Mouse (Mus musculus) hindbrain, embryonic 15.5 days (tissue): ENCODE measurements at regions not wholly inside any gene's neighbourhood (a gene's known extent, or its start where the extent isn't known, plus 50 kb on each side); places are given as distances from the start of the nearest gene placed in this dataset.

Experiments used
- ATAC-seq: fragments of 200-750 bp; cut with Nextera tagmentation; 2 replicates; pipeline ENCODE4 v1.8.0; 2017; ENCODE audit warnings: low read depth, moderate number of reproducible peaks, moderate TSS enrichment; ENCODE audit not compliant: low FRiP score
- H3K27ac ChIP-seq: fragments of 300-500 bp; sonication (generic); replicated peaks from 2 replicates; pipeline ENCODE4 v1.5.1; 2015; ENCODE audit warnings: mild to moderate bottlenecking, inconsistent platforms
- H3K27me3 ChIP-seq: fragments of 300-500 bp; sonication (generic); 2 replicates; pipeline ENCODE4 v1.6.1; 2015; ENCODE audit warnings: control low read depth, inconsistent platforms
- H3K36me3 ChIP-seq: fragments of 300-500 bp; sonication (generic); 2 replicates; pipeline ENCODE4 v1.6.1; 2015; ENCODE audit warnings: control low read depth, inconsistent platforms
- H3K4me1 ChIP-seq: fragments of 300-500 bp; sonication (generic); replicated peaks from 2 replicates; pipeline ENCODE4 v1.6.1; 2015; ENCODE audit warnings: control low read depth, inconsistent platforms
- H3K4me2 ChIP-seq: fragments of 300-500 bp; sonication (generic); 2 replicates; pipeline ENCODE4 v1.6.1; 2015; ENCODE audit warnings: moderate library complexity, mild to moderate bottlenecking, inconsistent platforms
- H3K4me3 ChIP-seq: fragments of 300-500 bp; sonication (generic); 2 replicates; pipeline ENCODE4 v1.5.1; 2015; ENCODE audit warnings: mild to moderate bottlenecking, inconsistent platforms
- H3K9ac ChIP-seq: fragments of 300-500 bp; sonication (generic); 2 replicates; pipeline ENCODE4 v1.6.1; 2015; ENCODE audit warnings: inconsistent platforms
- H3K9me3 ChIP-seq: fragments of 300-500 bp; sonication (generic); 2 replicates; pipeline ENCODE4 v1.6.1; 2016; ENCODE audit warnings: control low read depth, inconsistent platforms
- WGBS: fragments of 180-500 bp; shearing (Covaris S2); methylation state at CpG from one replicate; pipeline ENCODE4 v1.1.7; 2015; 5-methylcytosine and 5-hydroxymethylcytosine counted together

DNA sequence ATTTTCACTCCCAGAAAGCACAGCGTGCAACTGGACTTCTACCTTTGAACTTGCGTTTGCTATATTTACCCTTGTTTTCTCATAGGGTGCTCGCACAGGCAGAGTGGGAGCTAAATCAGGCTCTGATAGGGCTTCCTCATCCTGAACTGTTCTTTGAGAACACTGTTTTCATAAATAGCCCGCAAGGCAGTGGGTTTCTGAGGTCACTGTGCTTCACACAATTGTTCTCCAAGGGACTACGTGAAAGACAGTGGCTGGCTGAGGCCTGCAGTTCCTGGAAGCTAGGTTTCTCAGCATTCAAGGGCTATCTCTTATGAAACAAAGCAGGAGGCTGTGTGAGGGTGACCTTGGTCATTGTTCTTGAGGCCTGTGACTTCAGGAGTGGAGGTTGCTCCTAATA lies 301.7 kb downstream of the Plk2 start:
- H3K4me3 ChIP-seq: no peak overlapping the region
- H3K9ac ChIP-seq: no peak overlapping the region
- 74% methylated on average over 5 of the region's 5 CpGs for WGBS
- no peaks in the 10 kb centered on the region for H3K27me3 ChIP-seq
- ATAC-seq: no peak
- no peak overlapping the region for H3K4me2 ChIP-seq
- H3K36me3 ChIP-seq: no peaks in the 10 kb centered on the region
- no peak overlapping the region for H3K27ac ChIP-seq
- H3K9me3 ChIP-seq: no peaks in the 10 kb centered on the region
- H3K4me1 ChIP-seq: no peaks in the 10 kb centered on the region

GRCm38 (mm10) chr13:110704261-110704660 lies 309.4 kb downstream of the Plk2 start:
- ATAC-seq: no peak
- Histone ChIP-seq H3K4me1 (no peaks in the 10 kb centered on the region), H3K27me3 (no peaks in the 10 kb centered on the region), H3K9me3 (no peaks in the 10 kb centered on the region), H3K4me3 (no peak overlapping the region), H3K9ac (no peak overlapping the region), H3K27ac (no peak overlapping the region), H3K4me2 (no peak overlapping the region), H3K36me3 (no peaks in the 10 kb centered on the region)
- WGBS: 55% methylated on average over 2 of the region's 2 CpGs

DNA sequence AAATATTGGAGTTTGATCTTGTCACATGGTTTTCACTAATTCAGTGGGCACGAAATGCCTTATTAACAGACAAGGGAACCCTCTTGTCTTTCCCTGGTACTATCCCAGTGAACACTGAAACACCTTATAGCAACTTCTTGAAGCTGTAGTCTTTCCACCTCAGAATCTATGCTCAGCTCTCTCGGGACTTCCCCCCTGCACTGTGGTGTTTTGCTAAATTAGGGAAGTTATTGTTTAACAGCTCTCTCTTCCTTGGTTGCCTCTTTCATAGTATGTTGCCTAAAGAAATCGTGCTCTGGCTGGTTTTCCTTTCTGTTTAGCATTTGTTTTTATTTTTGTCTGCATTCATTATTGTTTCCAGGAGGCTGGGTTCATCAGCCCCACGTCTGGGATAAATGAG lies 316.0 kb downstream of the Plk2 start:
- H3K9ac ChIP-seq: no peak overlapping the region
- 60% methylated on average over 4 of the region's 4 CpGs for whole genome bisulfite sequencing
- no peak for ATAC-seq

DNA sequence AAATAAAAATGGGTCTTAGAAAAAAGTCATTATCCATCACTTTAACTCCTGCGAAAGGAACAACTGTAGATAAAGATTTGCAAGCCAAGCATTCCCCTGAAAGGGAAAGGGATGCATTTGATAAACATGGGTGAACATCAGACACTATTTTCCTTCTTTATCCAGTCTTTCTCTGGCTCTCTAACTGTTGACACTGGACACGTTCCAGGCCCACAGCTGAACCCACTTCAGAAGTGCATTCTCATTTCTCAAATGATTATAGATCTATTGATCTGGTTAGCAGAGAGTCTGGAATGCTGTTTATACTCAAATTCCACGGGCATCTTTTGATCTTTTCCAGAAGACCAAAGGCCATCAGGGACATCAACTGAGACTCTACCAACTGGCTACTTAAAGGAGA lies 317.7 kb downstream of the Plk2 start:
- 69% methylated on average over 3 of the region's 3 CpGs for WGBS
- Histone ChIP-seq H3K4me1 (no peaks in the 10 kb centered on the region), H3K36me3 (no peaks in the 10 kb centered on the region), H3K9me3 (no peaks in the 10 kb centered on the region), H3K9ac (no peak overlapping the region), H3K4me3 (no peak overlapping the region), H3K4me2 (no peak overlapping the region), H3K27ac (no peak overlapping the region), H3K27me3 (no peaks in the 10 kb centered on the region)
- no peak for ATAC-seq

More for the DNA sequence above, 316.0 kb downstream of the Plk2 start:
- Histone ChIP-seq H3K27ac (no peak overlapping the region), H3K27me3 (no peaks in the 10 kb centered on the region), H3K4me3 (no peak overlapping the region), H3K36me3 (no peaks in the 10 kb centered on the region), H3K4me1 (no peaks in the 10 kb centered on the region), H3K9me3 (no peaks in the 10 kb centered on the region), H3K4me2 (no peak overlapping the region)

DNA sequence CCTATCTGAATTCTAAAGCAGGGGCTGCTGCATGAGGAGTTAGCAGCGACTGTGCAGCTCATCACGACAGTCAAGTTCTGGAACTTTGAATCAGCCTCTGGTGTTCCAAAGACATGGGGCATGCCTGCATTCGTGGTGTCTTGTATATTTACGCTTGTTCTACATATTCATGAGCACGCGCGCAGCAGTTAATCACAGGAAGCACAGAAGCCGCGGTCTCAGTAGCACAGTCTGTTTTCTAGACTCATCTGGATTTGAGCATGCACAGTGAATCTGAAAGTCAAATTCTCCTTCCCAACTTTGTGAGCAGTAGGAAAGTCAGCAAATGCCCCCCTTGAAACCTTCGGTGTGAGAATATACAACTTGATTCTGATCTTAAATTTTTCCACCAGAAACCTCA lies 327.3 kb downstream of the Plk2 start:
- Histone ChIP-seq H3K36me3 (no peaks in the 10 kb centered on the region), H3K9me3 (no peaks in the 10 kb centered on the region), H3K27ac (no peak overlapping the region), H3K27me3 (no peaks in the 10 kb centered on the region), H3K4me3 (no peak overlapping the region), H3K9ac (no peak overlapping the region), H3K4me2 (no peak overlapping the region), H3K4me1 (no peaks in the 10 kb centered on the region)
- 56% methylated on average over 10 of the region's 10 CpGs for WGBS
- no peak for ATAC-seq

DNA sequence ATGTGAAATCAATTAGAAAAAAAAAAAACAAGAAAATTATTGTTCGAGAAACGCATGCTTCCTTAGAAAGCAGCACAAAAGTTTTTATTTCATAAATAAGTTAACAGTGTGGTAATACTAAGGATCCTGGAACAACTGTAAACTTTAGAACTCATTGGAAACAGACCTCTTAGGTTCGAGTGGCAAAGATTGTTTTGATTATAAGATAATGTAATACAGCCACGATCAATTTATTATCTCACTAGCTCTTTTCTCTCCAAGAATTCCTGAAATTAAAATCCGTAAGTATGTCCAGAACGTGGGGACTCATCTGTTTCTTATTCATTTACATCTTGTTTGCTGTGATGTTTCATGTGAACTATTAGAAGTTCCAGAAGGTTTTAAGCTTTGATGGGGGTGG lies 327.9 kb downstream of the Plk2 start:
- Histone ChIP-seq H3K4me1 (no peaks in the 10 kb centered on the region), H3K9me3 (no peaks in the 10 kb centered on the region), H3K36me3 (no peaks in the 10 kb centered on the region), H3K9ac (no peak overlapping the region), H3K4me3 (no peak overlapping the region), H3K27ac (no peak overlapping the region), H3K4me2 (no peak overlapping the region), H3K27me3 (no peaks in the 10 kb centered on the region)
- WGBS: 77% methylated on average over 6 of the region's 6 CpGs
- no peak for ATAC-seq

- H3K9ac ChIP-seq: no peak overlapping the region
Measured at GRCm38 (mm10) chr13:110724836-110725235, 330.0 kb downstream of the Plk2 start.

DNA sequence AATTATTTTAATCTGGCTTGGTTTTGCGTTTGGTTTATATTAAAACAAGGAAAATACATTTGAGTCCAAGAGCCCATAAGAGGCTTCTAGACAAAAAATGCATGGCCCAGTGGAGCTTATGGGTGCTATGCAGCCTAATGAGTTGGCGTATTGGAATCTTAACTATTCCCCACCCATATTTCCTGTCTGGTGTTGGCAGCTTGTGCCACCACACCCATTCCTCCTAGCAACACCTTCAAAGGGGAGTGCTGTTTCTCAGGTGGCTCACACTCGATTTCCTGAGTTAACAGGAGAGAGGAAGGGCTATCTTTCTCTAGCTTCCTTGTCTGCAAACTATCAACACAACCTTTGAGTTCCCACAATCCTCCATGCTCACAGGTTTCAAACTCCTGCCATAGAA lies 331.0 kb downstream of the Plk2 start:
- Histone ChIP-seq H3K36me3 (no peaks in the 10 kb centered on the region), H3K9me3 (no peaks in the 10 kb centered on the region), H3K9ac (no peak overlapping the region), H3K27me3 (no peaks in the 10 kb centered on the region), H3K4me2 (no peak overlapping the region), H3K4me1 (no peaks in the 10 kb centered on the region), H3K4me3 (no peak overlapping the region), H3K27ac (no peak overlapping the region)
- ATAC-seq: no peak
- 87% methylated on average over 3 of the region's 3 CpGs for WGBS

More at GRCm38 (mm10) chr13:110724836-110725235, 330.0 kb downstream of the Plk2 start:
- Histone ChIP-seq H3K27ac (no peak overlapping the region), H3K4me1 (no peaks in the 10 kb centered on the region), H3K4me2 (no peak overlapping the region), H3K4me3 (no peak overlapping the region), H3K36me3 (no peaks in the 10 kb centered on the region), H3K9me3 (no peaks in the 10 kb centered on the region), H3K27me3 (no peaks in the 10 kb centered on the region)
- WGBS: 85% methylated on average over 2 of the region's 2 CpGs
- ATAC-seq: no peak

GRCm38 (mm10) chr13:110735511-110735910 lies 340.7 kb downstream of the Plk2 start:
- Histone ChIP-seq H3K27me3 (no peaks in the 10 kb centered on the region), H3K4me3 (no peak overlapping the region), H3K36me3 (no peaks in the 10 kb centered on the region), H3K4me2 (no peak overlapping the region), H3K9me3 (no peaks in the 10 kb centered on the region), H3K9ac (no peak overlapping the region), H3K4me1 (0 out of 2 replicates have a peak, but pooled peaks cover 3% of the 10 kb centered on the region), H3K27ac (no peak overlapping the region)
- 41% methylated on average over 5 of the region's 5 CpGs for WGBS
- ATAC-seq: no peak

DNA sequence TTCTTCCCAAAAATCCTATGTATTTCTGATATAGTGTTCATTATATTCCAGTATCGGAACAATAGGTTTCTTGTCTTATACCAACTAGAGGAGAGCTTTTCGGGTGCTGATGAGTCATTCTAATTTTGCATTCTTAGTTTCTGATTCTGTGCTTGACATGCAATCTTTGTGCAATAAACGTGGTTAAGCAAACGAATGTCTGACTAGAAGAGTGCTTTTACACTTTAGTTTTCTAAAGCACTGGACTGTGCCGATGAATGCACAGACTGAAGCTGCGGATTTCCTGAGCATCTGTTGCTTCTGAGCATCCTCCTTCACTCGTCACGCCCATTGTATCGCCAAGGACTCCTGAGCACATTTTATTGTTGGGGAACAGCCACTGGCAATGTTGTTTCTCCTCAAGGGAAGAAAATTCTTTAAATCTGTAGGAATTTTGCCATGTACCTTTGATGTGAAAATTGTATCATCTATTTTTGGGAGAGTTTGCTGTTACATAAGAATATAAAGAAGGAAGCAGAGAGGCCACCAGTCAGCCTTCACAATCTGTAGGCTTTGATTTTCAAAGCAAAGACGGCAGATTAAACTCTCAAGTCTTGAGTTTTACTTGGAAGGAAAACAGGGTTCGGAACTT lies 346.8 kb downstream of the Plk2 start:
- no peak for ATAC-seq
- H3K27ac ChIP-seq: no peak overlapping the region
- H3K27me3 ChIP-seq: no peaks in the 10 kb centered on the region
- no peaks in the 10 kb centered on the region for H3K4me1 ChIP-seq
- H3K9ac ChIP-seq: no peak overlapping the region
- H3K4me3 ChIP-seq: no peak overlapping the region
- no peaks in the 10 kb centered on the region for H3K36me3 ChIP-seq
- H3K9me3 ChIP-seq: no peaks in the 10 kb centered on the region
- 78% methylated on average over 11 of the region's 11 CpGs for WGBS
- no peak overlapping the region for H3K4me2 ChIP-seq

GRCm38 (mm10) chr13:110747223-110747868 lies 352.5 kb downstream of the Plk2 start:
- no peak for ATAC-seq

DNA sequence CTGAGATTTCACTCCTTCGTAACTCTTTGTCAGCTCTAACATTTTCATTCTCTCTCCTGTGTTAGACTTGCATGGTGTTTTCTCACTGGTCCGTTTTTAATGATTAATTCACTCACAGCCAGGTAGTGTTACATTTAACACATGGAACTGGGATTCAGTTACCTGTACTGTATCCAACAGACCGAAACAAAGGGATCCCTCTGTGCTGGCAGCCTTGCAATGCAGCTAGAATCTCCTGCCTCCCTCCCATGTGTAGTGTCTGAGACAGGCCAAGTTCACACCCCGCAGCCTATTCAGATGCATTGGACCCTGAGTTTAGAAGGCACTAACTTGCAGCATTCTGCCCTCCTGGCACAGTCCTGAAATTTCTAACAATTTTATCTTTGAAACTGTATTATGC lies 357.9 kb downstream of the Plk2 start:
- H3K4me2 ChIP-seq: no peak overlapping the region
- H3K27ac ChIP-seq: no peak overlapping the region
- no peak overlapping the region for H3K9ac ChIP-seq
- 89% methylated on average over 4 of the region's 4 CpGs for WGBS
- H3K9me3 ChIP-seq: no peaks in the 10 kb centered on the region
- no peak for ATAC-seq
- no peaks in the 10 kb centered on the region for H3K4me1 ChIP-seq
- no peaks in the 10 kb centered on the region for H3K27me3 ChIP-seq
- no peaks in the 10 kb centered on the region for H3K36me3 ChIP-seq
- H3K4me3 ChIP-seq: no peak overlapping the region

More at GRCm38 (mm10) chr13:110747223-110747868, 352.5 kb downstream of the Plk2 start:
- 46% methylated on average over 6 of the region's 6 CpGs for whole genome bisulfite sequencing
- no peaks in the 10 kb centered on the region for H3K36me3 ChIP-seq
- no peak overlapping the region for H3K4me3 ChIP-seq
- no peak overlapping the region for H3K9ac ChIP-seq
- no peaks in the 10 kb centered on the region for H3K27me3 ChIP-seq
- H3K27ac ChIP-seq: no peak overlapping the region
- H3K4me2 ChIP-seq: no peak overlapping the region
- no peaks in the 10 kb centered on the region for H3K9me3 ChIP-seq
- no peaks in the 10 kb centered on the region for H3K4me1 ChIP-seq

DNA sequence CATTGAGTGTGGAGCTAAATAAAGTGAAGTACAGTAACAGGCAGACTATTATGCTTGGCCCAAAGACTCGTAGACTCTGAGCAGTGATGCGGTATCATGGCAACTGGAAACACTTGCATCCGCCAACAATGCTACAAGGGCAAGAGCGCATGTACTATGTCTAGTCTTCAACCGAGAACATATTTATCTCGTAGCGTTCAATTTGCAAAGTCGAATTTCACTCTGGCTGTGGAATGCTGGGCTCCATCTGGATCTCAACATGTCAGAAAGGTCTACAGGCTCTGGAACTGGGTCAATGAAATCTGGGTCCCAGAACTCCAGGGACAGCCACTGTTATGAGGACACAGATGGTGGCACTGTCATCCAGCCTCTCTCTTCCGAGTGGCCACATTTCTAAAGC lies 359.7 kb downstream of the Plk2 start:
- Histone ChIP-seq H3K27ac (no peak overlapping the region), H3K9me3 (no peaks in the 10 kb centered on the region), H3K27me3 (no peaks in the 10 kb centered on the region), H3K4me3 (no peak overlapping the region), H3K4me2 (no peak overlapping the region), H3K4me1 (no peaks in the 10 kb centered on the region), H3K9ac (no peak overlapping the region), H3K36me3 (no peaks in the 10 kb centered on the region)
- no peak for ATAC-seq
- 67% methylated on average over 9 of the region's 9 CpGs for WGBS
